Mouse (Mus musculus) left cerebral cortex, postnatal 4 days (tissue): ENCODE results near the gene Hlcs. TPM values are rescaled to one million over a fixed set of nuclear protein-coding genes. Genes with fewer than 3 reads are reported as not detected.

Experiments used
- DNase-seq: peaks from one replicate; pipeline ENCODE4 v3.0.0-alpha.2; 2022
- intact Hi-C: fragments of 180-260 bp; cut with DNase I; formaldehyde crosslinking; loops from one replicate; pipeline ENCODE4 v1.15.1; 2025
- total RNA-seq, 2 experiments: library from RNA; stranded (reverse); gene quantifications; 2 replicates each; pipeline ENCODE4 v1.2.3; 2021

Gene Hlcs
- total RNA-seq, 2 experiments from 2014 or later = 11.7 to 11.8 TPM

DNA sequence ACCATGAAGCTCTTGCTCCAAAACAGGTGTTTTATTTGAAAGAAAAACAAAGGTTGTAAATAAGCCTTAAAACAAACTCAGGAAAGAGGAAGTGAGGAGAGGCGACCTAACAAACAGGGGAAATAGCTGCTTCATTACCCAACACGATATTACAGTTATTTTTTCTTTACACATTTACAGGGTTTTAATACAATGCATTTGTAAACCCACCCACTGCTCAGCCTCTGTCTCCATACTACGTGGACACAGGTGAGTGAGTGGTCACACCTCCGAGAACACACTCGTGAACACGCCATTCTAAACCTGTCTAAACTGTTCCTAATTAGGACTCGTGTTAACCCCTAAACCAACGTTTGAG is 90.0 kb downstream of the Hlcs start:
- DNase-seq = no peak
- intact Hi-C loops = no loop called here

DNA sequence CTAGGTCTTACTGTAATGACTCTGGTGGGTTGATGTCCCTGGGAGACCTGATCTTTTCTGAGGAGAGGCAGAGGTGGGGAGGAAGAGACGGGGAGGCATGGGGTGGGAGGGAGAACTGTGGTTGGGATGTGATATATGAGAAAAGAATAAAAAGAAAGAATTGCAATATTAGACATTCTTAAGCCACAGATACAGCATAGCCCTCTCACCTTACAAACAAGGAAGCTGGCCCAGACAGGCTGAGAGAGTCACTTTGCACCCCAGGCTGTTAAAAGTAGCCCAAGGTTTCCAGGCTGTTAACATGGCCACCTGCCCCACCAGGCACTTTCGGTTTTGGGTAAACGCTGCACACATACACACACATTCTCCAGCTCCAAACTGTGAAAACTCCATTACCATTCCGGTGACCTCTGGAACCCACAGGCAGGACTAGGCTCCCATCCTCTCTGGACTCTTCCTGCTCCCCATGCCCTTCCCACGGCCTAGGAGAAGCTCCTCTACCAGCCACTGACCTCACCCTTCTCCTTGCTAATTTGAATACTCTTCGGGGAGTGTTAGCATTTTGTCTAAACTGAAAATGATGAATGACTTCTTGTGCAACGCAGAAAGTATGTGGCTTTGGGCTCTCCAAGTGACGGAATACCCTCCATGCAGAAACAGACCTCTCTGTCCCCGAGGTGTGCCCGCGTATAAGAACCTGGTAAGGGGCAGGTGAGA is 90.6 kb downstream of the Hlcs start:
- DNase-seq = no peak
- intact Hi-C loops = no loop called here

DNA sequence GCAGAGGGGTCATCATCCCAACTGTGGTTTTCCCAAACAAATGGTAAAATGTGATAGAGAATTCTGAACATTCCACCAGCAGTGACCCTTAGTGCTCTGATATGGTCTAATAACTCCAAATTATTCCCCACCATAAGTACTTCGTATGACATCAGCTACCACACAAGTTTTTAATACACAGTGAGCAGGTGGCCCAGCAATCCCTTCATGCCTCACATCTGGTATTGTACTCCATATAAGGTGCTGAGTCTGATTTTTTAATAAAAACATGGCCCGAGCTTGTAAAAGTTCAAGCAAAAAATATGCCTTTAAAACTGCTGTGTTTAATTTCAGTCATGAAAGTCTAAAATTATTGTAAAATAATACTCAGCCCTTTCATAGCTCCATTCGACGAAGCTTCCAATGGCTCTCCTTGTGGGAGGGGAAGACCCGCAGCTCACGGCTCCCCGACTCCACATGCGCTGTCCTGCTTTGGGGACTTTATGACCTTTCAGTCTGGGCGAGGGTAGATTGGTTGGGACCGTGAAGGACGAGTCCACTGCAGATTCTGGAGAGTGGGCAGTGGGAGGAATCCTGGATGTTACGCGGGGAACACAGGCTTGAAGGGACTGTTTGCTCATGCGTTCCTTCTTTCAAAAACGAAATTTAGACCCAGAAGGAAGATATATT is 102.5 kb downstream of the Hlcs start:
- no peak for DNase-seq
- intact Hi-C loops = no loop called here

DNA sequence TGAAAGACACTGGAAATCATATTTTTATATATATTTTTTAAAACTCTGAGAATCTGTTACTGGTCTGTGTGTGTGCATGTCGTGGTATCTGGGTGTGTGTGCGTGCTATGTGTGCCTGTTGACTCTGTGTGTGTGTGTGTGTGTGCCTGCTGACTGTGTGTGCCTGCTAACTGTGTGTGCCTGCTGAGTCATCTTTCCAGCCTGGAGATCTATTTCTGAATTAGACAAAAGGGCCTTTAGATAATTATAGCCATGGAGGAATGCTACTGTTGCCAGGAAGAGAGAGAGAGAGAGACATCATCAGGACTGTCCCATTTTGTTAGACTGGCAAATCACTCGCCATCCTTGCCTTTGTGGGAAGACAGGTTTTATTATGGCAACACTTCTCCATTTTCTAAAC is 103.7 kb downstream of the Hlcs start:
- intact Hi-C loops = no loop called here
- DNase-seq = no peak

DNA sequence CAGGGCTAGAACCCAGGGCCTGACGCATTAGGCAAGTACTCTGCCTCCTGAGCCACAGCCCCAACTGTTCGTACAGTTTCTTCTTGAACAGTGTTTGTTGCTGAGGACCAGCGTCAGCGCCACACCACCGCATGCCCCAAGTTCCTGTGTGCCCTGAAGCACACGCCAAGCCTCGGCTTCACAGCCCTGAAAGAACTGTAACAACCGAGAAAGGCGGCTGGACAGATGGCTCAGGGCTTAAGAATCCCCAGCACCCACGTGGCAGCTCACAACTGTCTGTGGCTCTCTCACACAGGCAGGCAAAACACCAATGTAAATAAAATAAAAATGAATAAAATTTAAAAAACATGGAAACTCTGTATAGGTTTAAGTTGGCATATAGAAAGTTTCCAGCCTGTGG is 104.5 kb downstream of the Hlcs start:
- intact Hi-C loops = no loop called here
- no peak for DNase-seq

DNA sequence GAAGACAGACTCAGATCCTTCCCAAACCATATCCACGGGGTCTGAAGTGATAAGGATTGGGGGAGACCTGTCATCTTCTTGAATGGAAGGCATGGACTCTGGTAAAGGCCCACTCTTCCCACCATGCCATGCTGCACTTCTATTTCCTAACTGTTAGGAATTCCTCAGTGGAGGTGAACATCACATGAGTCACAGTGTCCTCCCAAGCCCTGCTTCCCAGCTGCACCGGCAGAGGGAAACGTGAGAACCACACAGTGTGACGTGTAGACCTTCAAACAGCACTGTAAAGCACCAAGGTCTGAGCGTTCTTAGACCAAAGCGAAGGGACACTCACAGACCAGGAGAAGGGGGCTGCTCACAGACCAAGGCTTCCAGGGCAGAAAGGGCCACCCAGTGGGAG is 105.2 kb downstream of the Hlcs start:
- intact Hi-C loops = no loop called here
- no peak for DNase-seq

DNA sequence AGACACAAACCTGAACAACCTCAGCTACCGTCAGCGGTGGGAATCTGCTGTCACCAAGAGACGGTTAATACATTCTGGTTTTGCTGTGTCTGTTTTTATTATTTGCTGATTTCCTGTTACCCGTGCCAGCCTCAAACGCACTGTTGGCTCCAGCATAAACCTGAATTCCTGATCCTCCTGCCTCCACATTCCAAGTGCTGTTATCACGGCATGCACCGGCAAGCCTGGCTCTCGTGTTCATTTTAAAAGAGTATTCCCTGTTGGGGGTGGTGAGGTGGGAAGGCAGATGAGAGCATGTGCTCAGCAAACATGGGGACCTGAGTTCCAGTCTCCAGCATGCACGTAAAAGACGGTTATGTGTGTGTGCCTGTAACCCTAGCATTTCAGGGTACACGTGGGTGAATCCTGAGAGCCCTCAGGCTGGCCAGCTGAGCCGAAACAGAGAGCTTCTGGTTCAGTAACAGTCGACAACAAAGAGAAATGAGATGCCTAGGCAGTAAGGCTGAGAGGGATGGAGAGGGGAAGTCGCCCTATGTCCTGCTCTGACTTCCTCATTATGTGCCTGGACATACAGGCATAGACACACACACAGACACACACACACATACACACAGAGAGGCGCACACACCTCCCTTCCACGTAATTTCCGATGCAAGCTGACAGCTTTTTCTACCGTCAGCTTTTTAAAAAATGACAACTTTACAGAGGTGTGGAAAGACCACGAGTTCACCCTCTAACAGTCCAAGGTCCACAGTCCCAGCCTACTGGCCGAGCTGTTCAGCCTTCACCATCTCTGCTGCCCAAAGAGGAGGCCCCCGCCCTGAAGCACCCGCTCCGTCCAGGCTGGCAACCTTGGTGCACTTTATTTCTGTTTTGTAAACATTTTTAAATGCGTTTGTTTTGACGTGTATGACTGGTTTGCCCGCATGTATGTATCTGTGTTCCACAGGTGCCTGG is 107.6 kb downstream of the Hlcs start:
- intact Hi-C loops = no loop called here
- no peak for DNase-seq

DNA sequence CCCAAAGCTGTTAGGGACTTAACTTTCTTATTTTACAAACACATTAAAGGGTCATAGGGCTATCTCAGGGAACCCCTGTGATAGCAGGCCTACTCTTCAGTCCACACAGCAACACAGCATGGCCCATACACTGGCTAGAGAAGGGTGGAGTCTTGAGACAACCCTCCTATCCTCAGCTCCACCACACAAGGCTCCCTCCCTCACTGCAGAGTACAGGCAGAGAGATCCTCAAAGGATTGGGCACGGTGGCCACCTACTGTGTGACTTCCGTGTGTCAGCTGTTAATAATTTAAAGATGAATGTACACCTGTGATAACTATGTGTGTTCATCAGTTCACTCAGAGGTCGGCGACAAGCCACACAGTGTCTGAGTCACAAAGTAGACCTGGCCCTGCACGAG is 112.0 kb downstream of the Hlcs start:
- DNase-seq = no peak
- intact Hi-C loops = no loop called here

DNA sequence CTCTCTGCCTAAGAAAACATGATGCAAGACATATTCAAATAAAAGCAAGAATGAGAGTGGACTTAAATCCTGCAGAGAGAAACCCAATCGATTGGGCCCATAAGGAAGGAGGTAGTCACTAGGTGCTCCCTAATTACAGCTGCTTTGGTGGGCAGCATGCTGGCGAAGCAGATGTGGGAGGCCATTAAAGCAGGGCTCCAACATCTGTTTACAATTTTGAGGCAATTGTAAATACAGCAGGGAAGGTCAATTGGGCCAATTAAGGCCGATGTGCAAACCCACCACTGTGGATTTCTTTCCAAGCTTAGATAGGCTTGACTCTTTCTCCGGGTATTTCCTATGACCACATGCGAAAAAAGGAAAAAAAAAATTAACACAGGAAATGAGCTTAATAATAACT is 117.5 kb downstream of the Hlcs start:
- intact Hi-C loops = no loop called here
- no peak for DNase-seq

DNA sequence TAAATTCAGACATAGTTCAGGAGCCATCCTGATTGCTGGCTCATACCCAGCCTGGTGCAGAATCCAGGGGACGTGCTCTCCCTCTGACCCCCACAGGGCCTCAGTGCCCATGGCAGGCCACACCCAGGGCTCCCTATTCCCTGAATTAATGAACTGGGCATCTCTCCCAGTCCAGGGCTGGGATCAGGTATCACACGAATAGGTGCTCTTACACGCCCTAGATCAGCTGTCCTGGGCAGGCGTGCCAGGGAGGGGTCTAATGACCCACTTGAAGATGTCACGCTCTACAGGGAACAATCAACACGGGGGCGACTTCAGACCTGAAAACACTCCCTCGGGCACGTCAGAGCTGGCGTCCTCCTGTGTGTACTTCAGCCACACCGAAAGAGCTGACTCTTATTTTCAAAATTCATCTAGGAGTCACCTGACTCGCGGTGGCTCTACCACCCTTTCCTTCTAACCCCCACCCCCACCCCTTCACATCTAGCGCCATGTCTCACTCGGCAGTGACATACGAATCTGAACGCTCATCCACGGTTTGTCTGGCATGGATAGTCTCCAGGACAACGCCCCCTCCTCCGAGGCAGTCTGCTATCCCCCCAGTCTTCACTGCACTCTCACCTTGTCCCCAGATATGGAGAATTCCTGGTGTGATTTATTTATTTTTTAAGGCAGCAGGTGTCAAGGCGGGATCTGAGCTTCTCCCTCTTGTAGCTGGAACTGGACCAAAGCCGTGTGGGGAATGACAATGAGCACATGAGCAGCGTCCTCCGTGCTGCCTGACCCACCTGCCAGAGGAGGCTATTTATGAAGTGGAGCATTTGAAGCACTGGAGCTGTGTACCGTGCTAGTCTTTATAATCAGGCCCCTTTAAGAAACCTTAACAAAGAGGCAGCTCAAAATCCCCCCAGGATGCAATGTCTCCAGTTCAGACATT is 121.7 kb downstream of the Hlcs start:
- DNase-seq = no peak
- intact Hi-C loops = no loop called here

DNA sequence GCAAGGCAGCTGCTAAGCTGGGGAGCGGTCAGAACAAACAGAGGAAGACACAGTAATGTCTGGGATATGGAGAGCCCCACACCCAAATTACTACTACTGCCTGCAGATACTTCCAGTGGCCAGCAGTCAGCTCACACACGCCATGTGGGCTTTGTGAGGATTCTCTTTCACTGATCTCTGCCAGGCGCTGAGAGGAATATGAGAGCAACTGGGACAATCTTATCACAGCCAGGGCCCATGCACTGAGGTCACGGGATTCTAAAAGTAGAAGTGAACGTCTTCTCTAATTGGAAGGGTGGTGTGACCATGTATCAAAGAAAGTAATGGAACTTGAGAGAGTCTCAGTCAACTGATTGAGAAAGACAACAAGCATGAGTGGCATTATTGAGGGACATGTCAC is 123.1 kb downstream of the Hlcs start:
- DNase-seq = no peak
- intact Hi-C loops = no loop called here

DNA sequence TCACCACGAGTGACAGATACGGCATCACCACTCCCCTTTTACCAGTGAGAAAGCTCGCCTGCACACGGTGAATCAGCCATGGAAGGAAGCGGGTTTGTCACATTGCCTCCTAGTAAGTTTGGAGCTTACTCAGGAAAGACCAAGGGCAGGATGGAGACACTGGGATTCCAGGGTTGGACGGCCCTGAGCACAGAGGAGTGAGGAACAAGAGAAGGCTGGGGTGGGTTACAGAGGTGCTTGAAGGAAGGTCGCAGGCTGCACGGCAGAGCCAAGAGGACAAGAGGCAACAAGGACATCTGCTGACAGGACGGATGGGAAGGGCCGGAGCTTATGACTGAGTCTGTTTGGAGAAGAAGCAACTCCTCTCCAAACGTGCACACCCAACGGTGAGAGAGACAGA is 126.8 kb downstream of the Hlcs start:
- intact Hi-C loops = no loop called here
- DNase-seq = no peak

DNA sequence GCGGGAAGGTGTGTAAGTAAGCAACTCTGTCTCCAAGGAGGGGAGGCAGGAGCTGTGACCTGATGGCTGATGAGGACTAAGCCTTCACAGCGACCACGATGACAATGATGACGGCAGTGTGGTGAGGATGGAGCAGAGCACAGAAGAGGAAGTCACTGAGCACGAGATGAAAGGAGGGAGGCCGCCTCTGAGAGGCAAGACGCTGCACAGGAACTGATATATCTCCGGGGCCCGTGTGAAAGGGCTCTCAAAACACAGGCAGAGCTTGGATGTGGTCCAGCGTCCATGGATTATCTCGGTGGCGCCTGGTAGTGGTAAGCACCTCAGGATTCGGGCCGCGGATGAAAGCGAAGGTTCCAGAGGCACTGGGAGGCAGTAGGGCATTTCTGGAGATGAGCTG is 127.9 kb downstream of the Hlcs start:
- no peak for DNase-seq
- intact Hi-C loops = no loop called here

DNA sequence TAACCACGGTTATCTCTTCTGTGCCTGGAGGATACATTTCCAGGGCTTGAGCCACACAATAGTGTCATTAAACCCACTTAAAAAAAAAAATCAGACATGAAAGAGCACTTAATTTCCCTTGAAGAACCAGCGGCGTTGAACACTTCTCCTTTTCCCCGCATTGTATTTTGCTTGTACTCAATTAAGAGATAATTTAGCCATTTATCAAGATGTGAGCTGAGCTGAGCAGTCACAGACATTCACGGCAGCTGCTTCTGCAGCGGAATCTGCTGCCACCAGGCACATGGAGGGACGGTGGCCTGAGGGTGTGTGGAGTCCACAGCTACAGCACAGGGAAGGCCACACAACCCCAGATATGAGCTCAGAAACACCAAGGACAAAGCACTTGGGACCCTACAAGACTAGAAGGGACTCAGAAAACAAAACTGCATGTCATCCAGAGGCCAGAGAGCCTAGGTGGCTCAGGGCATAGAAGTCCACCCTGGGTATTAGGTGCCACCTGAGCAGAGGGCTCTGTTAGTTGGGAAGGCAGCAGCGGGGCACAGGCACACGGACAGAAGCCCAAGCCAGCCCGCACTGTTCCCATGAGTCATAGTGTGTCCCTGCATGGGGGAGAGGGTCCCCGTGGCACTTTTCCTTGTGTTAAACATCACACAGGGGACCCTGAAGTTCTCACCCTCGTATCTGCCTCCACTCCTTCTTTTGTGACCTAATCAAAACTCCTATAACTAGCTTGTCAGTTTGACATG is 133.1 kb downstream of the Hlcs start:
- intact Hi-C loops = no loop called here
- DNase-seq = no peak

DNA sequence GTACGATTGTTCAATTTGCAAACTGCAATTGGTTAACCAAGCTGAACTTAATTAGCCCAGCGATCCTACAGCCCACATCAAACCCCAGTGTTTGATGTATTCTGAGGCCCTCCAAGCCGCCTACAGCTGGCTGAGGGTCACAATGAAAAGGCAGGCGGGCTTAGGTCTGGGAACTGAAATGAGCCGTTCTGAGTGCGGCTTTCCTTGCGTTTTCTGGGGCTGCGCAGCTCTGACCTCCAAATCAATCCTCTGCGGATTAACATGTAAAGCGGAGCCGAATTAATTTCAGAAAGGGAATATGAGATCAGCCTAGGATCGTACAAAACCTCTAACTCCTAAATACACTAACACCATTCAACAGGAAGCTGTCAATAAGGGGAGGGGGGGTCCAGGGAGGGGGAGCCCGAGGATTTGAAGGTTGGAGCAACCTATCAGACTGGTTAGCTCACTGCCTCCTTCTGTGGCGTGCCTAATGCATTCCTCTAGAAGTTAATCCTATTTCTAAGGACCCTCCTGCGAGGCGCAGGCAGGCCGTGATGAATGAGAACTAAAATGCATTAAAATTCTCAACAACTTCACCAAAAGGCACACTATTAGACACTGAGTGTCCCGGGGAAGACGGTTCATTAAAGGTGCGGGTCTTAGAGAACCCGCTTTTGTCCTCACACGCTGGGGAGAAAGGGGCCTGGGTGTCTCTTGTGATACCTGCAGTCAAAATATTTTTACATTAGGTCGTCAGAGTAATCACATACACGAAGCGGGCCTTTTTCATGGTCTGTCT is 133.8 kb downstream of the Hlcs start:
- intact Hi-C loops = no loop called here
- no peak for DNase-seq

DNA sequence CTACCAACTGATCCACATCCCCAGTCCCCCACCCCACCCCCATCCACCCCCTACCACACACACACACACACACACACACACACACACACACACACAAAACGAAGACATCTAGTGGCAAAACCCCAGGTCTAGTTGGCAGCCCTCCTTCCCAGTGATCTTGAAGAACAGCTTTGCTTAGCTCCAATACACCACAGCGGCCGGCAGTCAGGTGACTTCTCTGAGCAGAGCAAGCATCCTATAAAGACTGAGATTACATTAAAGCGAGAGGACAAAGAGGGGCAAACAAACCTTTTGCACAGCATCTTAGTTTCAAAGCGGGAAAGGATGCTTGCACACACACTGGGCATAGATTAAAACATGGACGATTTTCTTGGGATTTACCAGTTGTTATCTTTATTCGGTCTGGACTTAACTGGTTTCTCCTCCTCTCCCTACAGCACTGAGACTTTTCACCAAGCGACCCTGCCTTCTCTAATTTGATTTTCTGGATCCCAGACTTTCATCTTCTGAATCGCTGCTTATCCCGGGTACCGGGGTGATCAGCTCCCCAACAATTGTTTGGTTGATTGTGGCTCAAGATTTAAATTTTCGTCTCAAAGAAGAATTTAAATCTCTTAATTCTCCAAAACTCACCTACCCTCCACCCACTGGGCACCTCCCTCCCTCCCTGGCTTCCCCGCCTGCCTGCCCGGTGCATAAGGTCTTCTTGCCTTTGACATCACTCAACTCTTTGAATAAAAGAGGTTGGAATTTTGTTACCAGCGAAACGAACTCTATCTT is 134.7 kb downstream of the Hlcs start:
- intact Hi-C loops = no loop called here
- no peak for DNase-seq

DNA sequence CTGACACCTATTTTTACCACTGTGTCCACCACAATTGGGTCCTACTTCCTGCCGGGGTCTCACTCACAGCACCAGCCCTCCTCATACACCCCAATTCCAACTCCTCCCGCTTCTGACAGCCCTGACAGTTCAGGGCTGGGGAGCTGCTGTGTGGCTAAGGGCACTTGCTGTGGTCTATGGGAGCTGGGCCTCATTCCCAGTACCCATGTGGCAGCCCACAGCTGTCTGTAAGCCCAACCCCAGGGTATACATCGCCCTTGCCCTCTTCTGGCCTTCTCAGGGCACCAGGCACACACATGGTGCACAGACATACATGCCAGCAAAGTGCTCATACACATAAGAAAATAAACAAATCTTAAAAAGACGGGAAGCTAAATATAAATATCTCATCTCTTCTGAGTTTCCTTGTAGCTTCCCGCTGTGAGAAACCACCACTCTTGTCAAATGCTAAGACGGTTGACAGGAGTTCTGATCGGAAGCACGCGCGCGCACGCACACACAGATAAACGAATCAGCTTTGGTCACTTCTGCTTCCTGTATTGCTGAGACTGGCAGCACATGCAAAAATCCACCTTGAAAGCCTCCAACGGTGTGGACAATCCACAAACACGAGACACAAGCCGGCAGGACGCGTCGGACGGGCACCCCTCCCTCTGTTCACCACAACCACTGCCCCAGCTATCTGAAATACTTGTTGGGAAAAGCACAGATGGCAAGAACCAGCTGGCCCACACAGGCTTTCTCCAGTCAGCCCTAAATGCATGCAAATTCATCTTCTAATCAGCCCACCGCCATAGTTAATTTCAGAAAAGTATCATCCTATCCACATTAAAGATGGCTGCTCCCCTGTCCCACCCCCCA is 136.1 kb downstream of the Hlcs start:
- no peak for DNase-seq
- intact Hi-C loops = no loop called here
